26 mouse cellular contexts compared by ENCODE assay signal in the genomic region with DNA sequence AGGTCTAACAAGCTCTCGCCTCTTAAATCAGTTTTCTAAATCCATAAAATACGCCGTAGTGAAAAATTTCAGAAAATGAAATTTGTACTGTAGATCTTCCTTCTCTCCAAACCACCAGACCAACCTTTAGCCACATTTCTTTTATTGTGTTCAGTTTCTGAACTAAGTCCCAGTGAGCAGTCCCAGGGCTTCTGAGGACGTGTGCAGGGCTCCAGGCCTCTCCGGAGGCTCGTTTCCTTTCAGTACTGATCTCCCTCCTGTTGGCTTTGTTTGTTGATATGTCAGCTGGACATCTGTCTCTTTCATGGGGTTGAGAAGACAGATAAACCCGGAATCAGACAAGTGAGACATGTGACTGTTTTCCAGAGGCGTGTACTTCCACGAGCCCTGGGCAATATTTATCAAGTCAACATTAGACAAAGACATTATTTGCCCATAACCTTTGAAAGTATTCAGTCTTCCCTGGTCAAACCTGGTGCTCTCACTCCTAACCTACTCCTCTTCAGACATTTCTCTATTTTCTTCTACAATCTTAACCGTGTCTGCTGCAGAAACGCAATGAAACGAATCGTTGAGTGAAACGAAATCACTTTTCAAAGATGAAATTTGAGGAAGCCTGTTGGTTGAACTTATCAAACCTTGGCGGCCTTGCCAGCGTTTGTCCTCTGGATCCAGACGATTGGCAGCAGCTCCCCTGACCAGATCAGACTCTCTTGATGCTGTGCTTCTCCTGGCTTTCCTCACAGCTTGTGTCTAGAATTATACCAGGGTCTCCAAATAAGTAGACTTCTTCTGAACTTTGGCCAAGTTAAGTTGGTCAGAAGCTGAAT.
A peak's percentile ranks its signal among the peaks of the same experiment; 100 is the strongest.
DNase-seq lines count a peak whose midpoint lies in the region; ATAC-seq and TF ChIP-seq lines count a peak whose summit lies in the region.
"Had no signal": no experiment of that assay in that cellular context is flagged by ENCODE, and none has a peak within 500 bp of the region (broad histone marks: within the 10 kb centered on the region; RNA-seq: fewer than 3 reads in every experiment).

No protein-coding gene starts in this region.

- no peaks in the 10 kb centered on the region for H3K4me1 ChIP-seq in heart, embryonic 12.5 days (replicated peaks)
- H3K4me1 ChIP-seq in liver, postnatal 0 days (ENCODE audit: insufficient read depth) = no peaks in the 10 kb centered on the region; the same call in 1 of the 2 replicates
- H3K4me1 ChIP-seq in liver, embryonic 12.5 days = no peaks in the 10 kb centered on the region
- no peaks in the 10 kb centered on the region for H3K4me1 ChIP-seq in midbrain, embryonic 16.5 days (ENCODE audit: control insufficient read depth, insufficient read depth, low read length)
- H3K4me1 ChIP-seq in intestine, embryonic 16.5 days (ENCODE audit: control insufficient read depth, insufficient read depth, low read length) = no peaks in the 10 kb centered on the region
- H3K4me1 ChIP-seq: forebrain, embryonic 13.5 days; hindbrain, embryonic 15.5 days; limb, embryonic 15.5 days; stomach, embryonic 15.5 days had no signal

- no peaks in the 10 kb centered on the region for H3K9me3 ChIP-seq in heart, embryonic 12.5 days (replicated peaks)
- H3K9me3 ChIP-seq in liver, postnatal 0 days (ENCODE audit: low read length) = no peaks in the 10 kb centered on the region
- no peaks in the 10 kb centered on the region for H3K9me3 ChIP-seq in liver, embryonic 12.5 days (replicated peaks)
- no peaks in the 10 kb centered on the region for H3K9me3 ChIP-seq in midbrain, embryonic 16.5 days (replicated peaks; ENCODE audit: control insufficient read depth, low read length, poor library complexity, severe bottlenecking)
- no peaks in the 10 kb centered on the region for H3K9me3 ChIP-seq in intestine, embryonic 16.5 days (ENCODE audit: control insufficient read depth, low read length)
- H3K9me3 ChIP-seq: forebrain, embryonic 13.5 days; hindbrain, embryonic 15.5 days; limb, embryonic 15.5 days; stomach, embryonic 15.5 days had no signal

- H3K36me3 ChIP-seq in heart, embryonic 12.5 days = peaks cover 36% of the 10 kb centered on the region
- no peaks in the 10 kb centered on the region for H3K36me3 ChIP-seq in liver, postnatal 0 days (replicated peaks; ENCODE audit: insufficient read depth, low read length)
- H3K36me3 ChIP-seq in liver, embryonic 12.5 days = no peaks in the 10 kb centered on the region
- H3K36me3 ChIP-seq in midbrain, embryonic 16.5 days (ENCODE audit: control insufficient read depth, insufficient read depth, low read length) = peaks cover 4% of the 10 kb centered on the region
- H3K36me3 ChIP-seq in intestine, embryonic 16.5 days (ENCODE audit: control insufficient read depth, insufficient read depth, low read length) = no peaks in the 10 kb centered on the region
- H3K36me3 ChIP-seq: stomach, embryonic 15.5 days had no signal

- H3K27me3 ChIP-seq in heart, embryonic 12.5 days (replicated peaks) = no peaks in the 10 kb centered on the region
- H3K27me3 ChIP-seq in liver, postnatal 0 days (ENCODE audit: insufficient read depth, low read length) = no peaks in the 10 kb centered on the region
- no peaks in the 10 kb centered on the region for H3K27me3 ChIP-seq in liver, embryonic 12.5 days (replicated peaks)
- no peaks in the 10 kb centered on the region for H3K27me3 ChIP-seq in midbrain, embryonic 16.5 days (ENCODE audit: control insufficient read depth, insufficient read depth, low read depth, low read length)
- H3K27me3 ChIP-seq in intestine, embryonic 16.5 days (replicated peaks; ENCODE audit: control insufficient read depth, insufficient read depth, low read length) = no peaks in the 10 kb centered on the region
- H3K27me3 ChIP-seq: forebrain, embryonic 13.5 days; hindbrain, embryonic 15.5 days; limb, embryonic 15.5 days; Patski; stomach, embryonic 15.5 days had no signal

- no peak for DNase-seq in heart, postnatal 10 days
- no peak for DNase-seq in liver, postnatal 0 days
- DNase-seq in adipocyte (ENCODE audit: low spot score) = peak; percentile 79
- DNase-seq: adrenal gland, postnatal 14 days; cerebellum, adult 11 months; cerebellum, adult 9-10 months; cerebellum, postnatal 36 days; gastrocnemius, postnatal 14 days; heart, adult 2 months; heart, postnatal 36 days; kidney, adult 2 months; kidney, postnatal 36 days; layer of hippocampus, postnatal 36 days; left cerebral cortex, postnatal 4 days; lung, postnatal 36 days; right cerebral cortex, postnatal 25 days; thymus, postnatal 36 days had no signal

- H3K9ac ChIP-seq in heart, embryonic 12.5 days = no peak overlapping the region
- H3K9ac ChIP-seq in liver, postnatal 0 days (replicated peaks) = no peak overlapping the region
- H3K9ac ChIP-seq in liver, embryonic 12.5 days = no peak overlapping the region
- no peak overlapping the region for H3K9ac ChIP-seq in midbrain, embryonic 16.5 days (ENCODE audit: low read depth, low read length)
- no peak overlapping the region for H3K9ac ChIP-seq in intestine, embryonic 16.5 days (ENCODE audit: low read depth, low read length)
- H3K9ac ChIP-seq: forebrain, embryonic 13.5 days; hindbrain, embryonic 15.5 days; limb, embryonic 15.5 days; stomach, embryonic 15.5 days had no signal

- H3K4me3 ChIP-seq in heart, embryonic 12.5 days = no peak overlapping the region
- H3K4me3 ChIP-seq in liver, postnatal 0 days (ENCODE audit: low read depth, low read length) = no peak overlapping the region
- no peak overlapping the region for H3K4me3 ChIP-seq in liver, embryonic 12.5 days
- H3K4me3 ChIP-seq in midbrain, embryonic 16.5 days (ENCODE audit: low read depth, low read length) = no peak overlapping the region
- no peak overlapping the region for H3K4me3 ChIP-seq in intestine, embryonic 16.5 days (ENCODE audit: low read length)
- H3K4me3 ChIP-seq: forebrain, embryonic 13.5 days; heart, adult 2 months; hindbrain, embryonic 15.5 days; limb, embryonic 15.5 days; stomach, embryonic 15.5 days had no signal

- intact Hi-C loops in heart, postnatal 10 days (cut with DNase I) = no loop called here

- no peak overlapping the region for H3K4me2 ChIP-seq in heart, embryonic 12.5 days
- no peak overlapping the region for H3K4me2 ChIP-seq in liver, postnatal 0 days (ENCODE audit: low read depth, low read length)
- no peak overlapping the region for H3K4me2 ChIP-seq in liver, embryonic 12.5 days
- no peak overlapping the region for H3K4me2 ChIP-seq in midbrain, embryonic 16.5 days (ENCODE audit: low read length)
- H3K4me2 ChIP-seq in intestine, embryonic 16.5 days (ENCODE audit: low read depth, low read length) = no peak overlapping the region
- H3K4me2 ChIP-seq: forebrain, embryonic 13.5 days; hindbrain, embryonic 15.5 days; limb, embryonic 15.5 days; stomach, embryonic 15.5 days had no signal

- WGBS in heart, embryonic 12.5 days = 57% methylated on average over 17 of the region's 17 CpGs
- WGBS in liver, postnatal 0 days (ENCODE audit: insufficient replicate concordance) = 65% methylated on average over 17 of the region's 17 CpGs
- 65% methylated on average over 17 of the region's 17 CpGs for WGBS in liver, embryonic 12.5 days (ENCODE audit: insufficient replicate concordance)
- WGBS in midbrain, embryonic 16.5 days = 77% methylated on average over 17 of the region's 17 CpGs
- 71% methylated on average over 17 of the region's 17 CpGs for WGBS in intestine, embryonic 16.5 days

- TF ChIP-seq EP300 in liver, postnatal 0 days (IDR thresholded peaks at IDR 0.05; ENCODE audit: low read depth) = no peak

- 0 out of 2 replicates have a peak overlapping the region, but pooled peaks have one; percentile 37 for H3K27ac ChIP-seq in heart, embryonic 12.5 days (ENCODE audit: poor library complexity, severe bottlenecking)
- no peak overlapping the region for H3K27ac ChIP-seq in liver, postnatal 0 days (ENCODE audit: low read depth)
- H3K27ac ChIP-seq in liver, embryonic 12.5 days = no peak overlapping the region
- 0 out of 2 replicates have a peak overlapping the region, but pooled peaks have one; percentile 5 for H3K27ac ChIP-seq in midbrain, embryonic 16.5 days (ENCODE audit: low read length)
- H3K27ac ChIP-seq in intestine, embryonic 16.5 days (ENCODE audit: low read length) = no peak overlapping the region
- H3K27ac ChIP-seq: forebrain, embryonic 13.5 days; heart, adult 2 months; hindbrain, embryonic 15.5 days; limb, embryonic 15.5 days; stomach, embryonic 15.5 days had no signal

- ATAC-seq in heart, embryonic 12.5 days (ENCODE audit: insufficient number of reproducible peaks, low FRiP score) = no peak
- peak; percentile 23; the same call in 1 of the 2 replicates for ATAC-seq in liver, postnatal 0 days
- ATAC-seq in liver, embryonic 12.5 days = no peak
- no peak for ATAC-seq in midbrain, embryonic 16.5 days
- ATAC-seq in intestine, embryonic 16.5 days = no peak
- ATAC-seq: forebrain, embryonic 13.5 days; Patski had no signal

- no peak for TF ChIP-seq CTCF in liver, postnatal 0 days (IDR thresholded peaks at IDR 0.05; ENCODE audit: low read depth)

Comparison
In these comparisons a context has a peak if more than half of its experiments do, and no peak if none do; other contexts are left out.
1. H3K27ac ChIP-seq: peak in heart, embryonic 12.5 days (single experiment) and midbrain, embryonic 16.5 days (single experiment); none in liver, postnatal 0 days (single experiment), liver, embryonic 12.5 days (single experiment) and intestine, embryonic 16.5 days (single experiment).